Mouse (Mus musculus) kidney, adult 18-20 months (tissue): ENCODE measurements around the gene Slc46a2.
A peak's percentile ranks its signal among the peaks of the same experiment; 100 is the strongest.

Source experiments
- DNase-seq: peaks from one replicate; pipeline ENCODE4 v3.0.0; 2021

Gene Slc46a2

DNA sequence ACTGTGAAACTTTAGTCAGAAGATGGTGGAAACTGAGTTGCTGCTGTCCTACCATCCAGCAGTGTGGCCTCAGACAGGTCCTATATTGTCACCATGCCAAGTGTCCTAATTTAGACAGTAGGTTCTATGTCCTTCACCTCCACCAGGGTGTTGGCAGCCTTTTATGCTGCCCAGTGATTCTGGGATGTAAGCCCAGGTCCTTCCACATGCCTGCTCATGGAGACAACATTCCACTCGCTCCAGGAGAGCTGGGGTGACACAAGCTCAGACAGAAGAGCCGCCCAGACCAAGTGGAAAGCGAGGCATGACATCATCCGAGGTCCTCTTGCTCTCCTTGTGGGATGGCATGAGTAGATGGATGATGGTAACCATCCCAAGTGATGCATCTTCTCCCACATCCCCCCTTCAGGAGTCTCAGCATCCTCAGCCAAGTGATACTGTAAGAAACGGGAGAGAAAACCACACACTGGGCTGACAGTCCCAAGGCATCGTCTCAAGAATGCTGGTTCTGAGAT, 24.7 kb downstream of the Slc46a2 start:
- DNase-seq, result no peak

DNA sequence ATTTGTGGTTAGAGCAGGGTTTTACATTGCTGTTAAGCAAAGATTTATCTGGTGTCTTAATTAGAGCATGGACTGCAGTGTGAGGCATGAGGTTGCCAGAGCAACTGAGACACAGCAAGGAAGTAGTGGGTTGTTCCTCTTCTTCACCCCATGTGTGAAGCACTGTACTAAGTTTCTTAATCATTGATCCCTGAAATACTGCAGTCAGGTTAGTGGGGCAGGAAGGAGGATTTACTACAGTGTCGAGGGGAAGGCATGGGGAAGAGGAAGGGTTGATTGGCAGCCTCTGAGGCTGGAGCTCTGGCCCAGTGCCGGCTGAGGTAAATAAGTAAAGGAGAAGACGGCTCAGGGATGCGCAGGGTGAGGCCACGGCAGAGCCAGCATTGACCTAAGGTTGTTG, 26.8 kb downstream of the Slc46a2 start:
- DNase-seq, result peak; percentile 68

DNA sequence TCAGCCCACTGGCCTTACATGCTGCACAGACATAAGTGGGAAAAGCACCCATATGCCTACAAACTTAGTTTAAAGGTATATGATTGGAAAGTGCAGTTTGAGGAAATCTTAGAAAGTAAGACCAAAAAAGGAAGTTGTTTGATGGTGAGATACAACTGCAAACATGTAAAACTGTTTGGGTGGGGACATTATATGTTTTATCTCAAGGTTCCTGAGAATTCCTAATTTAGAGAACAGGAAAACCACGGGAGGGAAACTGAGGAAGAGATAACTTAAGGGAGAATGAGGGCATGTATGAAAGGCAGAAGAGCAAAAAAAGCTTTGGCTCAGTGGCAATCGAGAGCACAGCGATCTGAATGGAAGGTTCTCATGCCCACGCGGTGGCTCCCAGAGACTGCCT, 27.8 kb downstream of the Slc46a2 start:
- no peak for DNase-seq

DNA sequence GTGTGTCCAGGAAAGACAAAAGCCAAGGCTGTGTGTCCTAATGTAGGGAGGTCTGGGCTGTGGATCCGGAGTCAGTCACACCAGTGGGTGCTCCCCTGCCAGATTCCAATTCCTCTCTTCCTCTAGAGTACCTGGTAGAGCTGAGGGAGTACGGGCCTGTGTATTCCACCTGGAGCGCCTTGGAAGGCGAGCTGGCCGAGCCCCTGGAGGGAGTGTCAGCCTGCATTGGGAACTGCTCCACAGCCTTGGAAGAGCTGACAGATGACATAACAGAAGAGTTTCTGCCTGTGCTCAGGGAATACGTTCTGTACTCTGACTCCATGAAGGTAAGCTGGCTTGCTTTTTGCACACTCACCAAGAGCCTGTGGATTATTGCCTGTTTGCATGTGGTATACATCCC, 28.6 kb downstream of the Slc46a2 start:
- DNase-seq, result no peak

DNA sequence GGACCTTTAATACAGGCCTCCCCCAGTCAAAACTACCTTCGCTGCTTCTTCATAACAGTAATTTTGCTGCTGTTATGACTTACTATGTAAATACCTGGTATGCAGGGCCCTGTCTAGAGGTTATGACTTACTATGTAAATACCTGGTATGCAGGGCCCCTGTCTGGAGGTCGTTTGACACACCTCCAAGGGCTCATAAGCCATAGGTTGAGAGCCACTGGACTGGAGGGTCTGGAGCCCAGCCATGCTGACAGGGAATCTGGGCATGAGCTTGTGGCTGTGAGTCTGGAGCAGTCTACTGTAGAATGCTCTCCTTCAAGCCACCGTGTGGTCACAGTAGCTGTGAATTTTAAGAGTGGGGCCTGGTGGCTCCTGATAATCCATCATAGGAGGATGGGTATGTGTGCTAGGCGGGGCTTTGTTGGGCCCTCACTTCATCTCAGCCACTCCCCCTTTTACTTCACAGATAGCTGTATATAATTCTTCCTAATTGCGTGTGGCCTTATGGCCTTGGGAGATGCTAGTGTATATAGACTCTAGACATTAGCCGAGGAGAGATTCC, 30.6 kb downstream of the Slc46a2 start:
- DNase-seq, result no peak

DNA sequence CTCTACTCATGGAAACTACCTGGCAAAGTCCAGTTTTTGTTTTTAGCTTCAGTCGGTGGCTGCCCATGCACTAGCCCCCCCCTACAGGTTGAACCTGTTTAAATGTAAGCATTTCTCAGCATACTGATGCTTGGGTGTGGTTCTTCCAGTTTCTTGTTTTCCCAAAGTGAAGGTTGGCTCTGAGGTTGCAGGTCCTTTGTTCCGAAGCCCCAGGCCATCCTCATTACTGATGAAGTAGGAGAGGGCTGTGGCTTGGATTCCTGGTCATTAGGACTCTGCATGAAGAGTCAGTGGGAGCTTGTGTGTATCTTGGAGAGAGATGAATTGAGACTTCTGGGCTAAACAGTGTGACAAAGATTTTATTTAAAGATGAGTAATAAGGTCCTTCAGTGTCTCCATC, 33.6 kb downstream of the Slc46a2 start:
- DNase-seq, result no peak

DNA sequence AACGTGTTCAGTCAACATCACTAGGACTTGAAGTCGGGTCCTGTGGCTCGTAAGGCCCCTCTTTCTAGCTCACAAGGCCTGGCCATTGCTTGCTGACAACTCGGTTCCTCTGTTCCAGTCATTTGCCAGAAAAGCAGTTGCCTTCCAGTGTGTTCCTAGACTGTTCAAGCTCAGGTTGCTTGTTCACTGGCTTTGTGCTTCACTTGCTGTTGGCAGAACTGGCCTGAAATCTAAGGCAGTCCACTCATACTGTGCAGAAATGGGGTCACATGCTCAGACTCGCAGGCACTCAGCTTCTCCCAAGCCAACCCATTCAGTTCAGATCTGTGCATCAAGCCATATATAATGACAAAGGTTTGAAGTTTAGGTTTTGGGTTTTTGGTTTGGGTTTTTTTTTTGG, 34.1 kb downstream of the Slc46a2 start:
- DNase-seq, result no peak

DNA sequence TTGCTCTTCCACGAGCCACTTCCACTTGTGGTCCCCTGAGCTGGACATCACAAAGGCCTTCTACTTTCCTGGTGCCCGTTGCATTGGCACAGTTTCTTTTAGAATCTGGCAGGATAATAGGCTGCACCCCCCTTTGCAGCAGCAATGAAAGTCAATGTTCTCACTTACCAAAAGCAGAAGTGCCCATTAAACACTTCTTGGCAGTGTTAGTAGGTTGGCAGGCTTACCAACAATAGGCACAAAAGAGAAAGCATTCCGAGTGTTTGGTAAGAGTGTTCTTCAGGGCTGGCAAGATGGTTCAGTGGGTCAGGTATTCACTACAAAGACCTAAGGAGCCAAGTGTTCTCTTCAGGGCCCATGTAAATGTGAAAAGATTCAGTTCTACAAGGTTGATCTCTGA, 35.4 kb downstream of the Slc46a2 start:
- DNase-seq, result no peak

DNA sequence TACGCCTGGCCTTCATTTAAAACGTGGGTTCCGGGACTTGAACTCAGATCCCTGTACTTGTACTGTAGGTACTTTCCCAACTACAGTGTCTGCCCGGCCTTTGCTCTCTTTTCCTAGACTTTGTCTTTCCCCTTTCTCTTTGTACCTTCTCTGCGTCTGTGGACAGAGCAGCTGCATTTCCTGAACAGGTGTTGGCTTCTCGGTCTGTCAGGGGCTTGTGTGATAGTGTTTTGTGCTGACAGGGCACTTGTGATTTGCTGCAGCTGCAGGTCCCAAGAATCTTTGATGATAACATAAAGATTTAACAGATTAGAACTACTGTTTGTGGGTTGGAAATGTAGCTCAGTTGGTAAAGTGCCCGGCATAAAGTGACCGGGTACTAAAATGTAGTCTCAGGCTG, 36.3 kb downstream of the Slc46a2 start:
- no peak for DNase-seq

DNA sequence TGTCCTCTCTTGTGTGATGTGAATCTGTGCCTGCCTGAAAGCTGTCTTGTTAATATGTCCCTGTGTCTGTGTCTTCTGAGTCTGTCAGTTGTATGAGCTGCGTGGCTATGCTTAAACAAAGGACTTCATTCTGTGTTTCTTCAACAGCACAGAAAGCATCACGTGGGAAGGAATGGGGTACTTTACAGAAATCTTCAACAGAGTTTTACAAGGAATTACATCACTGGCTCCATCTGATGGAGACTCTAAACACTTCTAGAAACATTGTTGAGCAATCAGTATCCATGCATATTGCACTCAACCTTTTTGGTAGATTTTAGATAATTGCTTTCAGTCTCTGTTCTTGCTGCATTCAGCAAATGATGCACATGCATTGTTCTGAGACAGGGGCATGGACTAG, 37.8 kb downstream of the Slc46a2 start:
- DNase-seq, result no peak

DNA sequence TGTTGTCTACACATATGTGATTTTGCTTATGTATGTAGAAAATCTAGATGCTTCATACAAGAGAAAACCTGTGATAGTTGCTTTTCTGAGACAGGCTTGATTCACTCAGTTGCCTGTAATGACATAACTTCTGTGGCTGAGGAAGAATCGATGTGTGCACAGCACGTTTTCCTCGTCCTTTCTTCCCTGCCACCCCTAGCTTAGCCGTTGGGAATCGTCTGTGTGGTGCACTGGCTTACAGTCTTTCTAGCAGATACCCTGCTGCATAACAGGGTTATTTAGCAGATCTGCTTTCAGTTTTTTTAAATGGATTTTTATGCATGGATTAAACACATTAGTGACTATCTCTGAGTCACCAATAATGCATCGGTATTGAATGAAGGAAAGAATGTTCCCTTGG, 38.3 kb downstream of the Slc46a2 start:
- no peak for DNase-seq

DNA sequence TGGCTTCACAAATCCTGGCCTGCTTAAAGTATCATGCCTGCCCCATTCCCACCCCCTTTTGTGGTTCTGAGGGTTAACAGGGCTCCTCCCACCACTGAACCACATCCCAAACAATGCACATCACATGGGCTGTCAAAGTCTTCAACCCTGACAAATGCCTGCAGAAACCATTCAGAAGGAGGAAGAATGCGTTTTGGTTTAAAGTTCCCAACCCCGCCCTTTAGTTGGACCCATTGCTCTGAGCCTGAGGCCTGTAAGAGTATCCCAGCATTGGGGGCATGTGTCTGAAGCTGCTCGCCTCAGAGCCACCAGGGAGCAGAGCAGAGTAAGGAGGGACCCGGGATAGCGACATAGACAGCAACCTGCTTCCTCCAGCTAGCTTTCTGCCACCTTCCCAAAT, 41.0 kb downstream of the Slc46a2 start:
- DNase-seq, result no peak

DNA sequence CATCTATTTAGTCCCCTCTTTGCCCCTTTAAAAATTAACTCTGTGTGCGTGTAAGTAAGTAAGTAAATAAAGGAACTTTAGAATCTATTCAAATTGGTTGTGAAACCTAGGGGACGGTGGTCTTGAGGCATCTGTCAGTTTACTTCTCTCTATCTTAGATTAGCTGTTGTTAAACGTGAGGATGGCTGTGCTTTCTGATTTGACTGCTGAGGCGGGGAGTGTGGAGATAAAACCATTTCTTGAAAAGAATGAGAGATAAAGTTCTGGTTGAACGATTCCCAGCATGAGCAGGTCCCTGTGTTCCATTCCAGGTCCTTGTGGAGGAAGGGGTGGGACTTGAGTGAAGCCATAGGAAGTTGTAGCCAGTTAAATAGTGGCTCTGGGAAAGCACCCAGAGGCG, 41.6 kb downstream of the Slc46a2 start:
- no peak for DNase-seq

DNA sequence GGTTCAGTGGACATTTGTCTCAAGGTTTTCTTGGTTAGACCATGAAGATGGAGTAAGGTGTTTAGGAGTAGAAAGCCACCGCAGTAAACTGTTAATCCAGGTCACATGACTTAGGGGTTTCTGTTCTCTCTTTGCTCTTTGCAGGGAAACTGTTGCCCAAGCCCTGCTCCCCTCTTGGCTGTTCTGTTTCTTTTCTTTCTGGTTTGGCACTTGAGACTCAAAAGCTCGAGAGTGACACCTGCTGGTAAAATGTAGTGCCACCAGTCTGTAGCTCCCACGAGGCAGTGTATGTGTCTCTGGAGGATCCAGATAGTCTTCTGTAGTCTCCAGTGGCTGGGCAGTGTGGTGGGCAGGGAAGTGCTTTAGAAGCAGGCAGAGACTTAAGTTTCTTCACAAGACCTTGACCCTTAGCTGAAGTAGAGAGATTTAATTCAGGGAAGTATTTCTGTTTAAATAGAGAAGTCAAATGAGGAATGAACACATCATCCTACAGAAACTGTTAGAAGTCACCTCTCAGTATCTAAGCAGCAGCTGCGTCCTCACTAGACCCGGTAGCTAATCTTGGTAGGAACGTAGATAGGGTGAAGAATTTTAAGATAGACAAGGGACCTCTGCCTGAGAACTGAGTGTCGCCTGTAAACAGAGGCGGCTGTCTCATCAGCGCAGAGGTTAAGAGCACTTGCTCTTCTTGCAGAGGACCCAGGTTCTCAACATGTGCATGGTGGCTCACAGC, 43.8 kb downstream of the Slc46a2 start:
- peak; percentile 84 for DNase-seq

DNA sequence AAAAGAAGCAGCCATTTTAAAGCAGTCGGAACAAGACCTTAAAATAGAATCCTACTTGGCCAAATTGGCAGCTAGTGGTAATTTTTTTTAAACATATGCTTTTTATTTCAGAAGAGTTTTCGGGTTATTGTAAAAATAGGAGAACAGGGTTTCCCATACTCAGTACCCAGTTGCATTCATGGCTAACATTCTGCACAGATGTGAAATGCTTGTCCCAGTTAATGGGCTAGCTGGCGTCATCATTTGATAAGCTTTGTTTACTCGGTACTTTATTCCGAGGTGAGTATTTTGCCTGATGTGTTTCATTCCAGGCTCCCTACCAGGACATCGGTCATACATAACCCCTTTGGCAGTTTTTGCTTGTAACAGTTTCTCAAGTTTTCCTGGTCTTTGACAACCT, 44.4 kb downstream of the Slc46a2 start:
- DNase-seq, result no peak

DNA sequence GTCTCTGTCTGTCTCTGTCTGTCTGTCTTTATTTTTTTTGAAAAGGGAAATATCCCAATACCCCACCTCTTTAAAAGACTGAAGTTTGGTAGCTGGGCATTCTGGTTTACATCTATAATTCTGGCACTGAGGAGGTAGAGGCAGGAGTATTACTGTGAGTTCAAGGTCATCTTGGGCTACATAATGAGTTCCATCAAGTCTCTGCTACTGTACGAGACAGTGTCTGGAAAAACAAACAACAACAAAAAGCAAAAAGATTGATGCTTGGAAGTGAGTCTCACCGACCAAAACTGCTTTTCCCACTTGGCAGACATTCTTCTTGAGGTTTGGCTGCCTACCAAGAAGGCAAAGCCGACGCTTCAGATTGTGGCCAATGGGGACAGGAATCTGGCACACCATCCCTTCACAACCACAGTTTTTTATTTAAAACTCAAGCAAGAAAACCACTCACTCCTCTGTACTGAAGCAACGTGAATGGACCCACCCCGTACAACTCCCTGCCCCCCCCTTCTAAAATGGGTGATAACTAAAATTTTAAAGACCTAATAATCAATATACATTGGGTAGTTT, 45.3 kb downstream of the Slc46a2 start:
- peak; percentile 37 for DNase-seq

DNA sequence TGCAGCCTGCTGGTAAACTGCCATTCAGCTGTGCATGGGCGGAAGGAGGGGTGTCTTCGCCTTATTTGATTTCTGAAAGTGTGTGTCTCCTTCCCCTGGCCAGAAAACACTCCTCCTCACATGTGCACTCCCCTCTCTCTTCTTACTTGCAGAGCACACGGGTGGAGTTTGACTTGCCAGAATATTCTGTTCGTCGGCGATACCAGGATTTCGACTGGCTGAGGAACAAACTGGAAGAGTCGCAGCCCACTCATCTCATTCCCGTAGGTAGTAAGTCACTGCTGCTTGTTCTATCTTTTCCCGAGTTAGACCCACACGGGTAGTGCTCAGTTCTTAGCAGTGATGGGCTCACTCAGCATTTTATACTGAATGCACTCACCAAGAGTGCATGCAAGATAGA, 46.8 kb downstream of the Slc46a2 start:
- no peak for DNase-seq

DNA sequence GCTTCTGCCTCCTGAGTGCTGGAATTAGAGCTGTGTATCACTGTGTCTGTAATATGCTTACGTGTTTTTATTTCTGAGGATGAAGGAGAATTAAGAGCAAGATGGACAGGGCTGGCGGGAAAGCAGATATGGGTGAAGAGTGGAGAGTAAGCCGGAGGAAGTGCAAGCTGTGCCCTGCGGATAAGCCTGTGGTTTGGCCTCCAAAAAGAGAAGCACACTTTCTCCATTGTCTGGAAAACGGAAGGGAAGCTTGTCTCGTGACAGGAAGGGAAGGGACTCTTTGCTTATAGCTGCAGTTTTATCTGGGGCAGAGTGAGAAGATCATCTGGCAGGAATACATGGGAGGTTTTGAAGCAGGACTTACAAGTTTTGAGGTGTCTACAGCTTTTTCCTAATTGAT, 51.0 kb downstream of the Slc46a2 start:
- DNase-seq, result no peak

DNA sequence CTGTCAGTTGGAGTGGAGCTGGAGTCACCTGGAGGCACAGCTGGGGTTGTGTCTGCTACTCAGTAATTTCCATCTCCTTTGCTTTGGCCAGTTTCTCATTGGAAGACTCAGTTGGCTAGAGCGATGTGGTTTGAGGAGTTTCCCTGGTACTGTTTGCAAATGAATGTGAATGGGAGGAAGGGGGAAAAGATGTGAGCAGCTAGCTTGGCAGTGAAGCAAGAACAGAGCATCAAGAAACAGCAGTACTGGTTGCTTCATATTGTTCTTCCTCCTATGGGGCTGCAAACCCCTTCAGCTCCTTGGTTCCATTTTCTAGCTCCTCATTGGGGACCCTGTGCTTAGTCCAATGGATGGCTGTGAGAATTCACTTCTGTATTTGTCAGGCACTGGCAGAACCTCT, 52.5 kb downstream of the Slc46a2 start:
- DNase-seq, result no peak

DNA sequence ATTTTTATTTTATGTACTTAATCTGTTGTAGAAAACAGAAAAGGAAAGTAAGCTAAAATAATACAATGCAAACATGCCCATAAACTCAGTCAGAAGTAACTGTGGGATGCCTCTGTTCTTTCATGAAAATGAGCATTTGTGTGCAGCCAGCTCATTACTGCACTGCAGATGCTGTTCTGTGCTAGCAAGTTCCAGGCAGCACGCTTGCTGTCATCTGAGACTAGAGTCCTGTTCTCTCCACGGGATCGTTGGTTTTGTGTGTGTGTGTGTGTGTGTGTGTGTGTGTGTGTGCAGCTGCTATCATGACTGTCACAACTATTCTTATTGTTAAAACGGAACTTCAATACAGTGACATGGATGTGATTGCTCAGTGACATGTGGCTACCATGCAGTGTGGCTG, 53.0 kb downstream of the Slc46a2 start:
- DNase-seq, result no peak

DNA sequence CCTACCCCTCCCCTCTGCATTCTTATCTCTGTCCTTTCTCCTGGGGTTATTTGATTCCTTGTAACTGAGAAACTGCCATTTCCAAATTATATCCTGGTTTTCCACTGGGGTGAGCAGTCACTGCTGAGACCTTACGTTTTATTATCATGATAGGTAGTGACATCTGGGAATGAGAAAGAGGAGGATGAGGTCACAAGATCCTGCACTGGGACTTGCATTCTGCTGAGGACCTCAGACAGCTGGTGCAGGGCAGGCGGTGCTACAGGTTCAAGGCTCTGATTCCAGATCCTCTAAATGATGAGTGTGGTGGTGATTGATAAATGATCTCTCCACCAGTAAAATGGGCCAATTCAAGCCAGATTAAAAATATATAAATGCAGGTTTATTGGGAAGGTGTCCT, 54.4 kb downstream of the Slc46a2 start:
- no peak for DNase-seq

DNA sequence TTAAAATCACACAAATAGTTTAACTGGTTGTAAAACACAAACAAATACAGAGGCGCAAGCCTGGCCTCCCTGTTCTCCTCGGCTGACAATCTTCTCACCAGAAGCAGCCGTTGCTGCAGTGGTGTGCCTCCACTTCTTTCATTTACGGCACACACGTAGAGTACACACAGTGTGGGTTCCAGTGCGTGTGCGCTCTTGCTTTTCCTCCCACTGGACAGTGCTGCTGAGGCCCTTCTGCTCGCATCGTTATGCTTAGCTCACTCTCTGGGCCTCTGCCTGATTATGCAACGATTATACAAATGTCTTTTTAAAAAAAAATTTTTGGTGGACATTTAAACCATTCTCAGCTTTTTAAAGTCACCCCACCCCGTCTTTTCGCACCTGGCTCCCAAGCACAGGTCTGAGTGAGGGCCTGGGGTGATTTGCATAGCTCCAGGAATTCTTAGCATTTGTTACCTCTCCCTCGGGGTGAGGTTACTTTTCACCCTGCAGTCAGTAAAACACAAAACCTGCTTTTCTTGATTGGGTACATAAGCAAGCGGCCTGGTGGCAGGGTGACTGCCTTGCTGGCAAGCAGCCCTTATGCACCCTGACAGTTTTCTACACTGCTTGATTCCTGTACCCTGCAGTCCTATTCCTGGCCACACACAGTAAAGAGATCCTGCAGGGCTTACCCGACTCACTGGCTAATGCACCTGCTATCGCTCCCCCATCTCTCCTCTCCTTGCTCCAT, 55.0 kb downstream of the Slc46a2 start:
- DNase-seq, result peak; percentile 67
